Mouse (Mus musculus): Measurements from ENCODE around the gene Smyd1.

GRCm38 (mm10) chr6:71333031-71333430, 11.0 kb upstream of the Smyd1 start:
- TF ChIP-seq CTCF (IDR thresholded peaks at IDR 0.05; ENCODE audit: low read depth) (no peak), EP300 (optimal IDR thresholded peaks at IDR 0.05) (no peak)
